Mouse (Mus musculus): ENCODE results near the gene Jmjd1c. TPM values are rescaled to one million over a fixed set of nuclear protein-coding genes. Genes with fewer than 3 reads are reported as not detected.

The Jmjd1c gene
- polyA plus RNA-seq, 1 experiment = 42.4 TPM

DNA sequence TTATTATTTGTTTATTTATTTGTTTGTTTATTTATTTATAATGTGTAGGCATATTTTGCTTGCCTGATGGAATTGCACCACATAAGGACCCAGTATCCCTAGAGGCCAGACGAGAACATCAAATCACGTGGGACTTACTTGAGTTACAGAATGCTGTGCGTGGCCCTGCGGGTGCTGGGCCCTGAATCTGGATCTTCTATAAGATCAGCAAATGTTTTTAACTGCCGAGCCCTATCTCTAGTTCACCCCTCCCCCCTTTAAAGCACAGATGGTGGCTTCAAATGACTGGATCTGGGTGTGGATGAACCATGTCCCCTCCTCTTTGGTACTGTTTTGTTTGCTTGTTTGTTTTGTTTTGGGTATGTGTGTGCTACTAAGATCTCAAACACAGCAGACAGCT lies 199.4 kb downstream of the Jmjd1c start:
- TF ChIP-seq CTCF (IDR thresholded peaks at IDR 0.05; ENCODE audit: borderline replicate concordance, extremely low read depth, insufficient read depth, insufficient read length) = no peak
- no peak for TF ChIP-seq POLR2A (IDR thresholded peaks at IDR 0.05; ENCODE audit: borderline replicate concordance, extremely low read depth, insufficient read depth, insufficient read length, poor library complexity, severe bottlenecking)
- no peak for DNase-seq (ENCODE audit: low read depth)

DNA sequence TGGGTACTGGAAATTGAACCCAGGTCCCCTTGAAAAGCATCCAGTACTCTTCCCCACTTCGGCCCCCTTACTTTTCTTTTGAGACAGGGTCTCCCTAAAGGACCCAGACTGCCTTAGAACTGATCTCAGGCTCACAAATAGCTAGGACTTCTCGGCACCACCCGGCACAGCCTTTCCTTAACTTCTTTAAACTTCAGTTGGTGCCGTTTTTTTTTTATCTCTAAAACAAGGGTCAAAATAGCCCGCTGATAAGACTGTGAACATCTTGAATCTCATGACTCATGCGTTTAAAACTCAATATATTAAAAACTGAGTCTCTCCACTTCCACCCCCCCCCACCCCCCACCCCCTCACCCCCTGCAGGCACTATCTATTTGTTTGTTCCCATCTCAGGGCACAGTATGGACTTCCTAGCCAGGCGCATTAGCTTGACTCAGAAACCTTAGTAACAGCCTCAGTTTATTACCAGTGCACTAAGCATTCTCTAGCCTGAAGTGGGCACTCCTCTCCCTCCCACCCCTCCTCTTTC lies 200.1 kb downstream of the Jmjd1c start:
- TF ChIP-seq POLR2A (IDR thresholded peaks at IDR 0.05; ENCODE audit: borderline replicate concordance, extremely low read depth, insufficient read depth, insufficient read length, poor library complexity, severe bottlenecking) = no peak
- TF ChIP-seq CTCF (IDR thresholded peaks at IDR 0.05; ENCODE audit: borderline replicate concordance, extremely low read depth, insufficient read depth, insufficient read length) = no peak
- DNase-seq (ENCODE audit: low read depth) = no peak

DNA sequence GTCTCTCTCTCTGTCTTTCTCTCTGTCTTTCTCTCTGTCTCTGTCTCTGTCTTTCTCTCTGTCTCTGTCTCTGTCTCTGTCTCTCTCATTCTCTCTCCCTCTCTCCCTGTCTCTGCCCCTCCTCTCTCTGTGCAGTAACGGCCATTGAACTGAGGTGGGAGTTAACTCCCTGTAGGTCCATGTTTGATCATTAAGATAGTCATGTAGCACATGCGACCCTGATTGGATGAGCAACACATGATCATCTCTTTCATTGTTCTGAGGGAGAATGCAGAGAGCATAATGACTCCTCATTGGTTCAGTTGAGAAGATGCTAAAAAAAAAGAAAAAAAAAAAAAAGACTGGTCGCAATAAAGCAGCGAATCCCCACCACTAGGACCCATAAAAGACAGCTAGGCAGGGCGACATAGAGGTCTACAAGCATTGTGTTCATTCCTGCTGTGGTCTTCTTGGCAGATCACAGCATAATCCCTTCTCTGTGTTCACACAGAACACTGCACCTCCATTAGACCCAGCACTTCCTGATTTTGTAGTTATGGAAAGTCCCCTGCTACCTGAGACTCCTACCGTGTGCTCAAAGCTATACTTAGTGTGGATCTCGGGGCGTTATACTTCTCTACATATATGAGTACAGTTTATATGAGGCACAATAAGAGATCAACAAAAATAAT lies 200.7 kb downstream of the Jmjd1c start:
- TF ChIP-seq POLR2A (IDR thresholded peaks at IDR 0.05; ENCODE audit: borderline replicate concordance, extremely low read depth, insufficient read depth, insufficient read length, poor library complexity, severe bottlenecking) (no peak), CTCF (IDR thresholded peaks at IDR 0.05; ENCODE audit: borderline replicate concordance, extremely low read depth, insufficient read depth, insufficient read length) (no peak)
- no peak for DNase-seq (ENCODE audit: low read depth)

- no peak for TF ChIP-seq CTCF (IDR thresholded peaks at IDR 0.05; ENCODE audit: borderline replicate concordance, extremely low read depth, insufficient read depth, insufficient read length)
- no peak for TF ChIP-seq POLR2A (IDR thresholded peaks at IDR 0.05; ENCODE audit: borderline replicate concordance, extremely low read depth, insufficient read depth, insufficient read length, poor library complexity, severe bottlenecking)
- DNase-seq (ENCODE audit: low read depth) = no peak
Measured at GRCm38 (mm10) chr10:67297175-67297855, 201.4 kb downstream of the Jmjd1c start.

GRCm38 (mm10) chr10:67298856-67299255 lies 202.9 kb downstream of the Jmjd1c start:
- DNase-seq (ENCODE audit: low read depth) = no peak
- TF ChIP-seq POLR2A (IDR thresholded peaks at IDR 0.05; ENCODE audit: borderline replicate concordance, extremely low read depth, insufficient read depth, insufficient read length, poor library complexity, severe bottlenecking) (no peak), CTCF (IDR thresholded peaks at IDR 0.05; ENCODE audit: borderline replicate concordance, extremely low read depth, insufficient read depth, insufficient read length) (no peak)

DNA sequence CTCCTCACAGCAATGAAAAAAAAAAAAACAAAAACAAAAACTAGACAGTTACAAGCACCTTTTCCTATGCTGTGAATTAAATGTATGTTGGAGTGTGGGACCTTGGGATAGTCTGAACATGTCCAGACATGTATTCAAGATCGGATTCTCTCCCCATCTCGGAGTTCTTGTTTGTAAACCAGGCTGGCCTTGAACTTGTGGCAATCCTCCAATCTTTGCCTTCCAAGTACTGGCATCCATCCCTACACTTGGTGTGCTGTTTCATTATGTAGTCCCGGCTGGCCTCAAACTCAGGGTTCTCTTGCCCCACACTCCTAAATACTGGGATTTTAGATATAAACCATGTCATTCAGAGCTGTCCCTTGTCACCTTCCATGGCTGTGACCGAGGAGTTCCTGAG lies 203.4 kb downstream of the Jmjd1c start:
- no peak for DNase-seq (ENCODE audit: low read depth)
- TF ChIP-seq CTCF (IDR thresholded peaks at IDR 0.05; ENCODE audit: borderline replicate concordance, extremely low read depth, insufficient read depth, insufficient read length) (no peak), POLR2A (IDR thresholded peaks at IDR 0.05; ENCODE audit: borderline replicate concordance, extremely low read depth, insufficient read depth, insufficient read length, poor library complexity, severe bottlenecking) (no peak)

DNA sequence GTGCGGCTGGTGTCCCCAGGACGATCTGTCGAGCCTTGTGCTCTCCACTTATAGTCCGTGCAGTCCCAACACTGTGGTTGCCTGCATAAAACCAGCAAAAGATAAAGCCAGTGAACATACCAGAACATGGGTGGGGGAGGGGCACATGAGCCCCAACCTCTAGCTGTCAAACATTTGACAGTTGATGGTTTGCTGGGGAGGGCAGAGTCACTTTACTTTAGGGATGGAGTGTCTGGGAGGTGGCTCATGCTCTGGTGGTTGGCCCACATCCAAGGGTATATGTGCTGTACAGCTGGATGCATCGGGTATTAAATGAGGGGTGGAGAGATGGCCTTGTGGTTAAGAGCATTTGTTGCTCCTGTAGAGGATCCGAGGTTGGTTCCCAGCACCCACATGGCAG lies 205.1 kb downstream of the Jmjd1c start:
- DNase-seq (ENCODE audit: low read depth) = no peak
- TF ChIP-seq CTCF (IDR thresholded peaks at IDR 0.05; ENCODE audit: borderline replicate concordance, extremely low read depth, insufficient read depth, insufficient read length) = no peak

- no peak for TF ChIP-seq POLR2A (IDR thresholded peaks at IDR 0.05; ENCODE audit: borderline replicate concordance, extremely low read depth, insufficient read depth, insufficient read length, poor library complexity, severe bottlenecking)
- TF ChIP-seq CTCF (IDR thresholded peaks at IDR 0.05; ENCODE audit: borderline replicate concordance, extremely low read depth, insufficient read depth, insufficient read length) = no peak
Measured at GRCm38 (mm10) chr10:67302340-67302739, 206.4 kb downstream of the Jmjd1c start.

More at GRCm38 (mm10) chr10:67302340-67302739, 206.4 kb downstream of the Jmjd1c start:
- DNase-seq (ENCODE audit: low read depth) = no peak

Other genes with a start within 250 kb of the Jmjd1c start
- 26.5 and 34.8 TPM in 2 replicates for gene Reep3, start 820 bp downstream of the Jmjd1c start, polyA plus RNA-seq (2012; rRNA removed)
- gene Nrbf2, start 189.2 kb downstream of the Jmjd1c start, polyA plus RNA-seq (2012; rRNA removed) = 15.3 and 18.3 TPM in 2 replicates

All from brain, embryonic 14.5 days (tissue).